Mouse (Mus musculus) neural tube, embryonic 14.5 days (tissue): ENCODE results near the gene Fem1b. TPM values are rescaled to one million over a fixed set of nuclear protein-coding genes. Genes with fewer than 3 reads are reported as not detected.
A peak's percentile ranks its signal among the peaks of the same experiment; 100 is the strongest.
"Not testable (repeated sequence)": the region's sequence is repeated elsewhere in the genome, so short reads cannot be mapped to it uniquely, and the experiment has no call there.

Experiments used
- ATAC-seq: fragments of 200-750 bp; cut with Nextera tagmentation; 2 replicates; pipeline ENCODE4 v1.8.0; 2017; ENCODE audit warnings: low read depth, mild to moderate bottlenecking, moderate TSS enrichment, moderate library complexity
- H3K27ac ChIP-seq: fragments of 300-500 bp; sonication (generic); 2 replicates; pipeline ENCODE4 v1.5.1; 2014; ENCODE audit warnings: low read depth, mild to moderate bottlenecking, control low read depth, low read length, moderate library complexity, mixed read lengths
- H3K27me3 ChIP-seq: fragments of 300-500 bp; sonication (generic); 2 replicates; pipeline ENCODE4 v1.6.1; 2014; ENCODE audit warnings: low read length; ENCODE audit not compliant: control insufficient read depth, insufficient read depth
- H3K36me3 ChIP-seq: fragments of 300-500 bp; sonication (generic); 2 replicates; pipeline ENCODE4 v1.6.1; 2014; ENCODE audit warnings: low read length, mixed read lengths; ENCODE audit not compliant: control insufficient read depth, insufficient read depth
- H3K4me1 ChIP-seq: fragments of 300-500 bp; sonication (generic); 2 replicates; pipeline ENCODE4 v1.6.1; 2014; ENCODE audit warnings: low read length; ENCODE audit not compliant: control insufficient read depth, insufficient read depth
- H3K4me2 ChIP-seq: fragments of 300-500 bp; sonication (generic); 2 replicates; pipeline ENCODE4 v1.6.1; 2014; ENCODE audit warnings: mild to moderate bottlenecking, low read depth, low read length, control low read depth
- H3K4me3 ChIP-seq: fragments of 300-500 bp; sonication (generic); 2 replicates; pipeline ENCODE4 v1.5.1; 2014; ENCODE audit warnings: low read depth, low read length, control low read depth, mixed read lengths
- H3K9ac ChIP-seq: fragments of 300-500 bp; sonication (generic); replicated peaks from 2 replicates; pipeline ENCODE4 v1.6.1; 2014; ENCODE audit warnings: low read depth, mild to moderate bottlenecking, control low read depth, low read length, mixed read lengths
- H3K9me3 ChIP-seq: fragments of 300-500 bp; sonication (generic); 2 replicates; pipeline ENCODE4 v1.6.1; 2016; ENCODE audit warnings: low read length; ENCODE audit not compliant: control insufficient read depth
- WGBS: fragments of 180-500 bp; shearing (Covaris S2); extraction: QIAGEN DNeasy Blood & Tissue Kit; methylation state at CpG from one replicate; pipeline ENCODE4 v1.1.7; 2014; 5-methylcytosine and 5-hydroxymethylcytosine counted together
- polyA plus RNA-seq: library from polyadenylated mRNA; unstranded; fragments of >200 nt; fragmentation: Nextera tagmentation; extraction: Ambion mirVana; gene quantifications from 2 replicates; pipeline ENCODE4 v1.2.1, GENCODE M21; 2014

Fem1b gene
- polyA plus RNA-seq, 1 experiment from 2014 or later, result 77.7 TPM

- not testable (repeated sequence) for H3K4me2 ChIP-seq, ATAC-seq, H3K4me1 ChIP-seq, H3K9ac ChIP-seq, H3K27me3 ChIP-seq, H3K4me3 ChIP-seq, H3K9me3 ChIP-seq, H3K27ac ChIP-seq
- WGBS, result 94% methylated on average over 2 of the region's 2 CpGs
- peaks cover 19% of the 10 kb centered on the region; the same call in 1 of the 2 replicates for H3K36me3 ChIP-seq
Measured at GRCm38 (mm10) chr9:62799218-62799617, 12.5 kb downstream of the Fem1b start.

- 92% methylated on average over 12 of the region's 12 CpGs for WGBS
- Histone ChIP-seq H3K27ac (no peak overlapping the region), H3K4me3 (no peak overlapping the region), H3K36me3 (no peaks in the 10 kb centered on the region), H3K9me3 (no peaks in the 10 kb centered on the region), H3K27me3 (no peaks in the 10 kb centered on the region), H3K9ac (no peak overlapping the region), H3K4me2 (no peak overlapping the region), H3K4me1 (no peaks in the 10 kb centered on the region)
- no peak for ATAC-seq
Measured at GRCm38 (mm10) chr9:62789856-62790255, 21.9 kb downstream of the Fem1b start.

- H3K27me3 ChIP-seq, result no peaks in the 10 kb centered on the region
- H3K27ac ChIP-seq, result no peak overlapping the region
- WGBS, result 81% methylated on average over 5 of the region's 5 CpGs
- H3K36me3 ChIP-seq, result no peaks in the 10 kb centered on the region
- H3K9ac ChIP-seq, result no peak overlapping the region
- no peak overlapping the region for H3K4me2 ChIP-seq
- no peak overlapping the region for H3K4me3 ChIP-seq
- no peak for ATAC-seq
- no peaks in the 10 kb centered on the region for H3K9me3 ChIP-seq
- H3K4me1 ChIP-seq, result peaks cover 13% of the 10 kb centered on the region
Measured at GRCm38 (mm10) chr9:62786721-62787120, 25.0 kb downstream of the Fem1b start.

- Histone ChIP-seq H3K9ac (no peak overlapping the region), H3K4me2 (no peak overlapping the region), H3K27me3 (no peaks in the 10 kb centered on the region), H3K9me3 (no peaks in the 10 kb centered on the region), H3K36me3 (no peaks in the 10 kb centered on the region), H3K4me1 (peaks cover 13% of the 10 kb centered on the region), H3K4me3 (no peak overlapping the region), H3K27ac (0 out of 2 replicates have a peak overlapping the region, but pooled peaks have one; percentile 71)
- 92% methylated on average over 2 of the region's 2 CpGs for WGBS
- no peak for ATAC-seq
Measured at GRCm38 (mm10) chr9:62784233-62784632, 27.5 kb downstream of the Fem1b start.

GRCm38 (mm10) chr9:62782976-62783781 is 28.6 kb downstream of the Fem1b start:
- Histone ChIP-seq H3K36me3 (no peaks in the 10 kb centered on the region), H3K4me2 (peak overlapping the region; percentile 23; the same call in 1 of the 2 replicates), H3K4me1 (peaks cover 13% of the 10 kb centered on the region), H3K4me3 (no peak overlapping the region), H3K9me3 (no peaks in the 10 kb centered on the region), H3K27me3 (no peaks in the 10 kb centered on the region), H3K27ac (peak overlapping the region; percentile 71), H3K9ac (peak overlapping the region; percentile 28; the same call in 1 of the 2 replicates)
- WGBS, result 36% methylated on average over 14 of the region's 16 CpGs
- ATAC-seq, result peak; percentile 85

GRCm38 (mm10) chr9:62781965-62782364 is 29.8 kb downstream of the Fem1b start:
- H3K4me3 ChIP-seq, result no peak overlapping the region
- H3K4me2 ChIP-seq, result no peak overlapping the region
- H3K9ac ChIP-seq, result no peak overlapping the region
- no peaks in the 10 kb centered on the region for H3K9me3 ChIP-seq
- no peak overlapping the region for H3K27ac ChIP-seq
- ATAC-seq, result no peak
- H3K36me3 ChIP-seq, result no peaks in the 10 kb centered on the region
- no peaks in the 10 kb centered on the region for H3K27me3 ChIP-seq
- 57% methylated on average over 3 of the region's 3 CpGs for WGBS
- peaks cover 13% of the 10 kb centered on the region for H3K4me1 ChIP-seq

GRCm38 (mm10) chr9:62778721-62779120 is 33.0 kb downstream of the Fem1b start:
- Histone ChIP-seq H3K9me3 (no peaks in the 10 kb centered on the region), H3K4me2 (no peak overlapping the region), H3K4me3 (no peak overlapping the region), H3K36me3 (no peaks in the 10 kb centered on the region), H3K9ac (no peak overlapping the region), H3K4me1 (peaks cover 13% of the 10 kb centered on the region), H3K27me3 (no peaks in the 10 kb centered on the region), H3K27ac (no peak overlapping the region)
- 87% methylated on average over 9 of the region's 9 CpGs for WGBS
- no peak for ATAC-seq

GRCm38 (mm10) chr9:62777461-62777860 is 34.3 kb downstream of the Fem1b start:
- H3K4me2 ChIP-seq, result no peak overlapping the region
- no peaks in the 10 kb centered on the region for H3K36me3 ChIP-seq
- H3K4me1 ChIP-seq, result peaks cover 1% of the 10 kb centered on the region; the same call in 1 of the 2 replicates
- no peak overlapping the region for H3K27ac ChIP-seq
- ATAC-seq, result peak; percentile 78; the same call in 1 of the 2 replicates
- no peak overlapping the region for H3K9ac ChIP-seq
- no peak overlapping the region for H3K4me3 ChIP-seq
- no peaks in the 10 kb centered on the region for H3K27me3 ChIP-seq
- no peaks in the 10 kb centered on the region for H3K9me3 ChIP-seq
- 7% methylated on average over 5 of the region's 5 CpGs for WGBS

GRCm38 (mm10) chr9:62775464-62775863 is 36.3 kb downstream of the Fem1b start:
- Histone ChIP-seq H3K4me1 (no peaks in the 10 kb centered on the region), H3K9me3 (no peaks in the 10 kb centered on the region), H3K4me3 (no peak overlapping the region), H3K27ac (no peak overlapping the region), H3K9ac (no peak overlapping the region), H3K4me2 (no peak overlapping the region), H3K27me3 (no peaks in the 10 kb centered on the region), H3K36me3 (no peaks in the 10 kb centered on the region)
- WGBS, result 64% methylated on average over 4 of the region's 4 CpGs
- ATAC-seq, result no peak
